Mouse (Mus musculus): ENCODE measurements at regions not wholly inside any gene's neighbourhood (a gene's known extent, or its start where the extent isn't known, plus 50 kb on each side); places are given as distances from the start of the nearest gene placed in this dataset.

DNA sequence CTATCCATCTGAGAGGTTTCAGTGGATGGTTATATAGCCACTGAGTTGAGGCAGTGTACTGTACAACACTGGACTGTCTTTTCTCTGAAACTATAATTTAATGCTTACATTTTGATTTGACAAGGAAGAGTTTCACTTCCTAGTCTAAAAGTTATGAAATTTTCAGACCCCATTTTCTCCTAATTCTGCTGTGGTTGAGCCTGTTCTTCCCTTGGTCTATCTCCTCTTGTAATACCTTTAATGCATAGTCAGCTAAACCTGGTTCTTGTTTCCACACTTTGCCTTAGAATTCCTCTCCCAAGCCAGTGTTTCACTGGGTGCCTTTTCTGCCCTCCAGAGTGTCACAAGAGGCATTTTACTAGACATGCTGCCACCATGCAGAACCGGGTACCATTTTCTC lies 279.3 kb upstream of the Camk1g start:
- no peak for DNase-seq (ENCODE audit: low read depth, low spot score)

DNA sequence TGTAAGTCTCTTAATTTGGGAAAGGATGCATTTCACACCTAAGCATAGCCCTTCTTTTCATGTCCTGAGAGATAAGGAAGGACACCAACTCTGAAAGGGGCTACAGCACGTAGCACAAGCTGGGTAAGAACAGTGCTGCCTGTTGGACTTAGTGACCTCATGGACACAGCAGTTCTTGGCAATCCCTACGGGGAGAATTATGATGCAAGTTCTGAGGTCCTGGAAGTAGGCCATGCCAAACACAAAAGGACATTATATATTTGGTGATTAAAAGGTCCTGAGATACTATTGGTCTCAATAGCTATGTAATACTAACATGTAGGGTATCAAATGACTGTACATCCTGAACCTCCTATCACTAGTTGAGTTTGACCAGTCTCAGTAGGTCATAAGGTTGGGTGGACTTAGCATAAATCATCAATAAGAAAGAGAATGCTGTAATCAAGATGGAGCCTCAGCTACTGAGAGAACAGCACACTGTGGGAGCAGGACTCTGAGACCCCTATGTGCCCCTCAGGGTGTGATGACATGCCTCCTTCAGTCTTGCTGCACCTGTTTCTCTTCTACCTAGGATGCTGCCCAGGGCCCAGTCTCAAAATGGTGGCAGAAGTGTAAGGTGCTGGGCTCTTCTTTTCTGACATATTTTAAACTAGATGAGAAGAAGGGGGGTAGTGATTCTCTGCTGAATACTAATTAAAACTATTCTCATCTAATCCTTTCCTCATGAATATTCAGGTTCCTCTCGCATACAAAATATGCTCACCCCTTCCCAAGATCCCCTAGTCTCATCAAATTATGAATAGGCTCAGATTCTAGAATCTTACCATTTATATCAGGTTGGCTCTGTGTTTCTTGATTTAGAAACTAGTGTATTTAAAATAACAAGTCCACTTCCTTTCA lies 277.5 kb upstream of the Camk1g start:
- no peak for DNase-seq (ENCODE audit: low read depth, low spot score)

DNA sequence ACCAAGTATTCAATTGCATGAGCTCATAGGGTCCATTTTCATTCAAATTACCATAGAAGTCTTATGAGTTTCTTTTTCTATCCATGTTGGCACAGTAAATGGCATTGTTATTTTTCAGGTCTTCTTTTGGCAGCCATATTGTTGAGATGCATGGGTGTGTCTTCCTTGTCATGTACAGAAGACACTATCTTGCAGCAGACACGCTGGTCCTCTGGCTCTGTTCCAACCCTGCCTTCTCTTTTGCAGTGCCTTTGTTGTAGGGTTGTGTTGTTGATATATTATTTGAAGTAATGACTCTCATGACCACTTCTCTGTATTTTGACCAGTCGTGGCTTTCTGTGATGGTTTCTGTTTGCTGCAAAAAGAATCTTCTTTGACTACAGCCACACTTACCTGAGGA lies 274.4 kb upstream of the Camk1g start:
- DNase-seq (ENCODE audit: low read depth, low spot score), result no peak

DNA sequence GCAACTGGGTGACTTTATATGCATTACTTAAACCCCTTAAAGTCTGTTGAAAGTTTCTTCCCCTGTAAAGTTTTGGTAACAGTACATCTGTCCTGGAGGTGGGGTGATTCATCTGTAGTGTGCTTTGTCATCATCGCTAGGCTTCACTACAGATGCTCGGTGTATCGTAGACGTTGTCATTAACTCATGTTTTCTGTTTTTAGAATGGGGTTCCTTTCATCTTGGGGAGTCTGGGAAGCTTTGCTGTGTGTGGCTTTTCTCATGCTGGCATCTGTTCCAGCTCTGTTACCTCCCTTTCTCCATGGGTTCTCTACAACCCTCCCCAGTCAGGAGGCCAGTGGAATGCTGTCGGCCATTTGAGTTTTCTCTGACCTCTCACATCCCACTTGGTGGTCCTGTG lies 266.4 kb upstream of the Camk1g start:
- DNase-seq (ENCODE audit: low read depth, low spot score), result no peak

DNA sequence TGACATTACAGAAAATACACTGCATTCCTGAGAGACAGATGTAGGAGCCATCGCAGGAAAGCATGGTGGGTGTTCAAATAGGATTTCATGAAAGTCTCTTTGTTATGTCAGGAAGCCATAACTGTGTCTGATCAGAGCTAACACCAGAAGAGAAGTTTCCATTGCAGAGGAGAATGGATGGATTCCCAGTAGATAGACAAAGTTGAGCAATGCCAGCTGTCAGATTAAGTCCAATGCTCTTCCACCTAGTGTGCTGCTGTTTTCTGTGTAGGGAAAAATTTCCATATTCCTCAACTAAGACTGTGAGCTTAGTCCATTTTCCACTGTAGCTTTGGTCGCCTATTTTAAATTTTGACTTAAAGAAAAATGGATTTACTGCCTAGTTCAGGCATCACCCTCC lies 262.0 kb upstream of the Camk1g start:
- no peak for DNase-seq (ENCODE audit: low read depth, low spot score)

DNA sequence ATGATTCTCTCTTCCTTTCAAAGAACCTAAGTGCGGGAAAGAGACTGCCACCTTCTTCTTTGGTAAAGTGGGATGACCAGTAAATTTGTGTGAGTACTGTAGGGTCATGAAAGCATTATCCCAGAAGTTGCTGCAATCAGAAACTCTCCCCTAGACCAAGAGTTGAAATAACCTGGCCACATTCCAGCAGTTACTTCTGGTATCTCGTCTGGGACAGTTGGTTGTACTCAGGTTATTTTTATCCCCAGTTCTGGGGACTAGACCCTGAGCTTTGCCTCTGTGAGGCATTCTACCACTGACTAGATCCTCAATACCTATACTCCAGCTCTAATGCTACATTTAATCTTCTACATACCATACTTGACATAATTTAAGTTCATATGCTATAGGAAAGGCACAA lies 259.8 kb upstream of the Camk1g start:
- no peak for DNase-seq (ENCODE audit: low read depth, low spot score)

DNA sequence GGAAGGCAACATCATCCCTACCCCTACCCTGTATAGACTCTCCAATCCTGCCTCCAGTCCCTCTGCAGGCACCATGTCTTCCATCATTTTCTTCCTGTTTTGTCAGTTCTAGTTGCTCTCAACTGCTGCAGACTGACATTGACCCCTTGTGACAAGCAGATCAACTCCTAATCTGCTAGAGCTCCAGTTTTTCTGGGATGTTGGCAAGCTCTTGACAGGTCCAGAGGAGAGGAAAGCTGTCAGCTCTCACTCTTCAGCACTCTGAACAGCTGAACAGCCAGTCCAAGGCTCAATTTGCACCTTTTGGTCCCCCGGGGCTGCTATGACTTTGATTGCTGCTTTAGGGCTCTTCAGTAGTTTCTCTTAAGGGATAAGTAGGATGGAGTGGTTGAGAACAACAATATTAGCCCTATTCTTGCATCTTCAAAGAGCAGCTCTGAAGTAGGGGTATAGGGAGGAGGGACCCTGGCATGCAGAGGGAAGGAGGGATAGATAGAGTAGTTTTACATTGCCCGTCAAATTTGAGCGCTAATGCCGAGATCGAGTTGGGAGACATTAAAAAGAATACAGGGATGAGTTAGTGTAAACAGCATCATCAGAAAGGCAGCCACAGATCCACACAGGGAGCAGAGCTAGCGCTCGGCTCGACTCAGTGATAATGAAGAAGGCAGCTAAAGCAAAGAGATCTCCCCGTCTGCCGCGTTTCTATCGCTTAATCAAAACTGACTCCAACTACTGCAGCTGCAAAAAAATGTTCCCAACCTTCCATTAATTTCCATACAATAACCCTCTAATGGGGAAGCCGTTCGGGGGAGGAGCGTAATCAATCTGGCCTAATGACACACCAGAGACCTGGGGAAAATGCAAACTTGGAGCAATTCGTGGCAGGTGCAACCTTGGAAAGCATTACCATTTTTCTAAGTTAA lies 257.1 kb upstream of the Camk1g start:
- DNase-seq (ENCODE audit: low read depth, low spot score), result no peak

DNA sequence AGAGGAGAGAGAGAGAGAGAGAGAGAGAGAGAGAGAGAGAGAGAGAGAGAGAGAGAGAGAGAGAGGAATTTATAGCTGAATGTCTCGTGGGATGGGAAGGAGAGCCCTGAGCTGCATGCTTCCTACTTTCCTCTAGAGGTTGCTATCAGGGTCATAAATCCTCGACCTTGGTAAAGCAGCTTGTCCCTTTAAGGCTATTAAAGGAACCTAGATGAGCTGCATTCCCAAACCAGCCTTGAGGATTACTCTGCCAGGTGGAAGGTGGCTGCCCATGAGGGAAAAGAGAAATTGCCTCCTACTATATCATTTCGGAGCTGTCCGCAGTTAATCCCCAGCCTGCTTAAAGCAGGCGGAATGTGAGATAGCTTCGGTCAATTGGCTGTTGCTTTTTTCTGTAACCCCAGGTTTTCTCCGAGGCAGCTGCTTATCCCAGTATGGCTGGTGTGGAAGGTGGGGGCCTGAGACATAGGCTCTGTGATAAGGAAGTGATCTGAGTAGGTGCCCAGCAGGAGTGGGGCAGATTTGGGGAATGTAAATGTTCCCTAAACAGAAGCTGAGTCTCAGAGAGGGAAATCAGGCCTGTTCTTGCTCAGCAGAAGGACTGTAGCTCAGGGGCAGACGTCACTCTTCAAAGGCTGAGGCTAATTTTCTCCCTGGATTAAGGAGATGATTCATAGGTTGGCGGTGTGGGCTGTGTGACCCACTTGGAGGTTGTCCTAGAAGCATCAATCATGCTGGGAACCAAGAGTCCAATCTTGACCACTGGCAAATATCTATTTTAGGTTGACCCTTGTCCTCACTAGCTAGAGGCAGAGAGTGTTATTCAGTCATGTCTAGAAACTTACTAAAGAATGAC lies 255.2 kb upstream of the Camk1g start:
- DNase-seq (ENCODE audit: low read depth, low spot score), result no peak

DNA sequence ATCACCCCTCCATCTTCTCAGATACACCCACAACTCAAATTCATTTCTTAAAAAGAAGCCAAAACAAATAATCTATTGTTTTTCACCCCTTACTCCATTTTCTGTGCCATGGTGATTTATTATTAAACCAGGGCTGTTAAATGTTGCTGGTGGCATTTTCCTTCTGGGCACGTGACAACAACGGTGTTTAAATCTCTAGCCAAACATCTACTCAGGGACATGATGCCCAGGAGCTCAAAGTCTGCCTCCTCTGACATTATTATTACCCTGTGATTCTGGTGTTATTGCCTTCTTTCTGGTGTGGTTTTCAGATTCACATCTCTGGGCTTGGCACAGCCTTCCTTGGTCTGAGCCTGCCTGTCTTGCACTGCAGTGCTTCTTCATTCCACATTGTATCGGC lies 253.5 kb upstream of the Camk1g start:
- no peak for DNase-seq (ENCODE audit: low read depth, low spot score)

DNA sequence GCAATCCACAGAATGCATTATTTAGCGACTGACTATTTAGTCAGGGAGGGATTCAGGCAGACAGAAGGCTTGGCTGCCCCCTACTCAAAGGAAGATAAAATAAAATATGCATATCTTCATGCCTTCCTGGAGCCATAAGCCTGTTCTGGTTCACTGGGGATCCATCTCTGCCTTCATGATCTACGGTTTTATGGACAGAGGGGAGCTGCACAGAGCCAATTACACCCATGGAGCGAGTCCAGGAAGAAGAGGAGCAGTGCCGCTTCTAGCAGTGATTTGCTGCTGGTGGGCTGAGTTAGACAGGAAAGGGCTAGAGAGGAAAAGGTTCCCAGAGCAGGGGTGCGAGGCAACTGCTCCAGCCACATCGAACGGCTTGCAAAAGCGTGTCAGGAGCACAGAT lies 248.2 kb upstream of the Camk1g start:
- no peak for DNase-seq (ENCODE audit: low read depth, low spot score)

DNA sequence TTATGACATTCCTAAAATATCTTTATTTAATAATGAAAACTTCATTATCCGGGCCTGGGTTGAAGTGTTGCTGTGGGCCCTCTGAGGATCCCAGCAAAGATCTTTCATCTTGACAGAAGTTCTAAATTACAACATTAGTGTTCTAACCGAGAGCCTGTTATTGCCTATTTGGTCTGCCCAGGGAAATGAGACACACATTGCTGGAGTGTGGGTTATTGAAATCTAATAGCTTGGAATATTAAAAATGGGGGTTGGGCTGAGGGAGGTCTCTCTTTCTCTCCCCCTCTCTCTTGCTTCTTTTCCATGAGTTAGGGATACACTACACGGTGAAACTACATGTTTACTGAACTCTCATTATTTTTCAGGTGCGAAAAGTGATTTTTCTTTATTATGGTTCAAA lies 240.4 kb upstream of the Camk1g start:
- no peak for DNase-seq (ENCODE audit: low read depth, low spot score)

DNA sequence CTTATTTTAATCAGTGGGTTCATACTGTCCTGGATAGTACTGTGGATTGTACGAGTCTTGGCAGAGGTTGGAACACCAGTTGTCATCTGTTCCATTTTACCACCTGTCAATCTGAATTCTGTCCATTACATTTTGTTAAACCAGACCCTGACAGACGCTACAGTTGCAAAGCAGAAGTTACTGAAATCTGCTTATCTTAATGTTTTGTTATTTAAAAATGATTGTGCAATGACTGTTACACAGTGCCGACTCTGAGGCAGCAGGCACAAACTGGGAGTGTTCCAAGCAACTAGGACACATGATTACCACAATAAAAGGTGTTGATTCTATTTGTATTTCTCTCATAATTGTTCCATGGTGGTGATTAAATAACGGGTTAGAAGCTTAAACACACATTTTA lies 229.8 kb upstream of the Camk1g start:
- no peak for DNase-seq (ENCODE audit: low read depth, low spot score)

DNA sequence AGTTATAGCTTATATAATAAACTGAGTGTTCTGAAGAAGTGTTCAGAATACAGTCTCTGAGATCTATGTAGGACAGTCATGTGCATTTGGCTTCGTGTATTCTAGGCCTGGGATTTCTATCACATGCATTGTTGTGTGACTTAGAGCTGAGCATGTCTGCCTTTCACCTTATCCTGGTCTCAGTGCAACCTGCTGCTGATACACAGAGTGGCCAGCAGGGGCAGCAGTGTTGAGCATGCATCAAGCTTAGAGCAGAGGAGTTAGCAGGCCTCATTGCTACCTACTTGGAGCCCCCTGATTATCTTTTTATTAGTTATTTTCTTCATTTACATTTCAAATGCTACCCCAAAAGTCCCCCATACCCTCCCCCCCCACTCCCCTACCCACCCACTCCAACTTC lies 229.1 kb upstream of the Camk1g start:
- DNase-seq (ENCODE audit: low read depth, low spot score), result no peak

DNA sequence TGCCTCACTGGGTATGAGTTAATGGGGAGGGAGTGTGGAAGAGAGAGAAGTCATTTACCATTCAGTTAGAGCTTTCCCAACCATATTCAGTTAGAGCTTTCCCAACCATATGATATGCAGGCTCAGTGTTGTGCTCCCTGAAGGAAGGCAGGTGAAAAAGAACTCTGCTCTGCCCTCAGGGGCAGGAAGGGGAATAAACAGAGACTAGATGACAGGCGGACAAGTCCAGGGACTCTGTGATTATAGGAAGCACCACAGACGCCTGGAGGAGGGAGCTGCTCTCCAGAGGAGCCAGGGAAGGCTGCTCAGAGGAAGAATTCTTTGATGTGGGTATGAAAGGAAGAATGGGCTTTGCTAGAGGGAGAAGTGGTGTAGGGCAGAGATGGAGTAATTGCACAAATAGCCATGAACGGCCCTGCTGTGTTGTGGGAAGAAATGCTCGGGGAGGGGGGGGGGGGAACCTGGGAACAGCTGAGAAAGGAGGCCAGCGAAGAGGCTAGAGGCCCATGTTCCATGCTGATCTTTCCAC lies 220.3 kb upstream of the Camk1g start:
- no peak for DNase-seq (ENCODE audit: low read depth, low spot score)

DNA sequence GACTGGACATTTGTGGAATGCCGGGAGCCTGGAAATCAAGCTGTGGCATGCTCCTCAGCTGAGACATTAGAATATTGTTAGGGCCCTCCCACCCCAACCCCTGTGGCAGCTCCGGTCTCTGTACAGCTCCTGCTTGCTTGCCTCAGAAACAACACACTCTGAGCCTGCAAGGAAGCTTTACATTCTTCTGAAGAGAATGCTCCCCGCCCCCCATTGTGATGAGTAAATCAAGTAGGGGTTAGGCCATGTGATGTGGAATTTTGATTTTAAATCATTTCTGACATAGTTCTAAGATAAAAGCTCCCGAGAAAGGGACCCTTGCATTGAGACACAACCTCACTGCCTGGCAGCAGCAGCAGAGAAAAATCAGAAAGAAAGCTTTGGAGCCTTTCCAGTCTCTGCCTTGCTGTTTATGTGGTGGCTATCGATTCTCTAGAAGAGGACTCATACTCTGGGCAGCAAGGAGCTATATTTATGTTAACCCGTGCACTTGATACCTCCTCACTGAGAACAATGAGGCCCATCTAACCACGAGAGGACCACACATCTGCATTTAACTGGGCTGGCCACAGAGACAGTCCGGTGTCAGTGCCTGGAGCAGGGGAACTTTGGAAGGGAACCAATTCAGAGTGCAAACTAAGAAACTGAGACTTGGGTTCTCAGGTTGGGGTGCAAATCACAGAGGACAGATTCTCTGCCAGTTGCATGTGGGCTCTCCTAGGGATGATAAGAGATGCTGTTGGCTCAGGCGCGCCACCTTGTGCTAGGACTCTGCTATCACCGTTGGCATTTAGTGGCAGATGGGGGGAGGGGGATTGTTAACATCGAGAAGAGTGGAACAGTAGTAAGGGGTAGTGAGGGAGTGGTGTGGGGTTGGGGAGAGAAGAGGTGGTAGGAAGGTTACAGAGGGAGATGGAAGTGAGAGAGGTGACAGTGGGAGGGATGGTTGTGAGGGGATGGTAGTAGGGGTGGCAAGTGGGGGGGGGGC lies 218.7 kb upstream of the Camk1g start:
- DNase-seq (ENCODE audit: low read depth, low spot score), result peak; percentile 66

DNA sequence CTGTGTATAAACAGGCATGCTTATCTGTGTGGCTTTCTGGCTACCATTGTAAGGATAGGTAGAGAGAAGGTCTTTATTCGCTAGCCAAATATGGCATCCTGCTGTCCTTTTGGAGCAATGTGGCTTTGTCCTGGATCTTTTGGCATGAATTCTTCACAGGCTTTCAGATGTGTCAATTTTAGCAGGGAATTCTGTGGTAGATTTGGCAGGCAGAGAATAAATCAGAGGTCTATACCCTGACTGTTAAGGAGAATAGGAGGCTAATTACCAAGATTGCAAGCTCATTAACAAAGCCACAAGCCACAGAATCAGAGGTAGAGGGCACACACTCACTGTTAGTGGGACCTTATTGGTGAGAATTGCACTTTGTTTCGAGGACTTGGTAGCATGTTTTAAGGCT lies 217.2 kb upstream of the Camk1g start:
- no peak for DNase-seq (ENCODE audit: low read depth, low spot score)

DNA sequence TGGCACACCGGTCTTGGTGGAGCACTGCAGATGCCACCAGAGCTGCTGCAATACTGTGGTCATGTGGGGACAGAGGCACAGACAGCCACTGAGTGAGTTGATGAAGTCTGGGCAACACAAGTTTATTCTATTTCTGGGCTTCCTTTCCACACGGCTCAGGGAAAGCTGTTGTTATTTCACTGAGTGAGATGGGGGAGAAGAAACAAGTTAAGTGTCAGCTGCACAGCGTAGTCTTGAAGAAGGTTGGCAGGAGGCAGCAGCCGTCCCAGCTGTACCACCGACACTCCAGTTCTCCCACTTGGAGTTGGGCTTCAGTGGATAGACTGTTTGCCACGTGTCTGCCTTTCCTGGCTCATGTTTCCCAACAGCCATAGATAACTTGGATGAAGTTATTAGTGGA lies 216.8 kb upstream of the Camk1g start:
- DNase-seq (ENCODE audit: low read depth, low spot score), result no peak

DNA sequence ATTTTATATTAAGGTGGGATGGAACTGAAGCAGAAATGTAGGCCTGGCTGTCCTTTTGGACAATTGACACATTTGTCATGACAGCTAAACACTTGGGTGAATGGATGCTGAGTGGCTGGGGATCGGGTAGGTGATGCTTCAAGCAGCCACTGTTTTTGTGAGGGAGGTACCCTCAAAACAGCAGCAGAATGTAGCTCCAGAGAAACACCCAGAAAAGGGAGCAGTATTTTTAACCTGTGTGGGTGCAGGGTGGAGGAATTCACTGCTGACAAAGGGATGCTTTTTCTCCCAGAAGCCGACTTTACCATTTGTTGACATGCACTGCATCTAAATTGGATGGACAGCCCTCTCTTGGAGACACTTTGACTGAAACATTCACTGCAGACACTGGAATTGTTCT lies 213.7 kb upstream of the Camk1g start:
- no peak for DNase-seq (ENCODE audit: low read depth, low spot score)

DNA sequence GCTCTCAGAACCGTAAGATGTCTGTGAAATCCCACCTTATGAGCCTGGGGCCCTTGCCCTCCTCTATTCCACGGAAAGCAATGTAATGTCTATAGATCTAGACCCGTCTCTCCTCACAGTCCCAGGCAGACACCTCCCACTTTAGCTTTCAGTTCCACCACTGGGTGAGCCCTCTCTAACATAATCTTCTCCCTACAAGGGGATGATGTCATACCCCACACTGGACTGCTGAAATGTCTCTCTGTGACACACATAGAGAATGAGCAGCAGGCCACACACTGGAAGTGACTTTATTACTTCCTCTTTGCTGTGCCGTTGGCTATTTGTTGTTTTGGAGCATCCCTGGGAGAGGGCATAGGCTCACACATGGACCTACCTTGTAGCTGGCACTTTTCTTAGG lies 210.3 kb upstream of the Camk1g start:
- no peak for DNase-seq (ENCODE audit: low read depth, low spot score)

DNA sequence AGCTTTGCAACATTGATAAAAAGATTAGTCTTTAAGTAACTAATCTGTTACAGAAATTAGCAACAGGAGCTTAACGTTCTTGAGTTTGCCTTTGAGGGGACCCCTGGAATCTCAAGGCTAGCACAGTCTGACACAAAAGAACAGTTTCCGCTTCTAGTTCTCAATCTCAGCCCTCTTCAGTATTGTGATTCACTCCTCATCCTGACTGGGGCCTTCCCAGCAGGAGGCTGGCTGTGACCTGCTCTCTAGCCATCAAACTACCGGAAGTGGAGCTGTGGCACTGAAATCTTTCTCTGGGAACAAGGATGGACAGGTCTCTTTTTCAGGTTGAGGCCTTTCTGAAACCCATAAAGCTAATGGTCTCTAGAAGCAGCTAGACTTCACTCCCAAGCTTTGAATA lies 209.6 kb upstream of the Camk1g start:
- DNase-seq (ENCODE audit: low read depth, low spot score), result no peak

Data from embryo, embryonic 11.5 days (tissue).